Mouse (Mus musculus): ENCODE results near the gene Cryba4. TPM values are rescaled to one million over a fixed set of nuclear protein-coding genes. Genes with fewer than 3 reads are reported as not detected.

Cryba4 gene
- polyA plus RNA-seq, 1 experiment from 2014 or later = 1.9 TPM

GRCm38 (mm10) chr5:112244275-112244562 lies 8.1 kb downstream of the Cryba4 start:
- no peaks in the 10 kb centered on the region for H3K36me3 ChIP-seq
- ATAC-seq (ENCODE audit: extremely low read depth, insufficient number of reproducible peaks, low FRiP score, low TSS enrichment) = no peak
- no peak overlapping the region for H3K27ac ChIP-seq (replicated peaks)
- H3K9ac ChIP-seq = no peak overlapping the region
- no peak overlapping the region for H3K4me3 ChIP-seq
- peaks cover 19% of the 10 kb centered on the region for H3K4me1 ChIP-seq
- 15% methylated on average over 1 of the region's 1 CpGs for WGBS
- H3K27me3 ChIP-seq (replicated peaks) = peaks cover 41% of the 10 kb centered on the region
- H3K4me2 ChIP-seq = no peak overlapping the region
- no peaks in the 10 kb centered on the region for H3K9me3 ChIP-seq

GRCm38 (mm10) chr5:112243539-112244274 lies 8.6 kb downstream of the Cryba4 start:
- Histone ChIP-seq H3K4me3 (no peak overlapping the region), H3K4me2 (no peak overlapping the region; the same call in 1 of the 2 replicates), H3K27me3 (replicated peaks) (peaks cover 42% of the 10 kb centered on the region), H3K4me1 (peaks cover 19% of the 10 kb centered on the region), H3K27ac (replicated peaks) (no peak overlapping the region), H3K9me3 (no peaks in the 10 kb centered on the region), H3K36me3 (no peaks in the 10 kb centered on the region), H3K9ac (0 out of 2 replicates have a peak overlapping the region, but pooled peaks have one; percentile 5)
- 37% methylated on average over 10 of the region's 10 CpGs for WGBS
- ATAC-seq (ENCODE audit: extremely low read depth, insufficient number of reproducible peaks, low FRiP score, low TSS enrichment) = no peak

- WGBS = 63% methylated on average over 5 of the region's 5 CpGs
- Histone ChIP-seq H3K4me3 (no peak overlapping the region), H3K27me3 (replicated peaks) (peaks cover 42% of the 10 kb centered on the region), H3K9me3 (no peaks in the 10 kb centered on the region), H3K4me2 (no peak overlapping the region), H3K4me1 (peaks cover 19% of the 10 kb centered on the region), H3K27ac (replicated peaks) (no peak overlapping the region), H3K9ac (no peak overlapping the region), H3K36me3 (no peaks in the 10 kb centered on the region)
- ATAC-seq (ENCODE audit: extremely low read depth, insufficient number of reproducible peaks, low FRiP score, low TSS enrichment) = no peak
Observed at GRCm38 (mm10) chr5:112243041-112243440, 9.3 kb downstream of the Cryba4 start.

- no peak overlapping the region for H3K9ac ChIP-seq
- WGBS = 52% methylated on average over 5 of the region's 5 CpGs
- no peak overlapping the region for H3K4me3 ChIP-seq
- peaks cover 19% of the 10 kb centered on the region for H3K4me1 ChIP-seq
- peaks cover 42% of the 10 kb centered on the region for H3K27me3 ChIP-seq (replicated peaks)
- H3K27ac ChIP-seq (replicated peaks) = no peak overlapping the region
- H3K4me2 ChIP-seq = no peak overlapping the region
- ATAC-seq (ENCODE audit: extremely low read depth, insufficient number of reproducible peaks, low FRiP score, low TSS enrichment) = no peak
- no peaks in the 10 kb centered on the region for H3K36me3 ChIP-seq
- H3K9me3 ChIP-seq = no peaks in the 10 kb centered on the region
Observed at GRCm38 (mm10) chr5:112242361-112242778, 9.9 kb downstream of the Cryba4 start.

GRCm38 (mm10) chr5:112241849-112242248 lies 10.5 kb downstream of the Cryba4 start:
- Histone ChIP-seq H3K9ac (no peak overlapping the region), H3K27me3 (replicated peaks) (peaks cover 42% of the 10 kb centered on the region), H3K27ac (replicated peaks) (no peak overlapping the region), H3K4me2 (no peak overlapping the region), H3K36me3 (no peaks in the 10 kb centered on the region), H3K4me3 (no peak overlapping the region), H3K9me3 (no peaks in the 10 kb centered on the region), H3K4me1 (peaks cover 19% of the 10 kb centered on the region)
- ATAC-seq (ENCODE audit: extremely low read depth, insufficient number of reproducible peaks, low FRiP score, low TSS enrichment) = no peak
- 76% methylated on average over 2 of the region's 2 CpGs for WGBS

GRCm38 (mm10) chr5:112240761-112241160 lies 11.6 kb downstream of the Cryba4 start:
- H3K36me3 ChIP-seq = no peaks in the 10 kb centered on the region
- H3K27me3 ChIP-seq (replicated peaks) = peaks cover 47% of the 10 kb centered on the region
- no peak overlapping the region for H3K9ac ChIP-seq
- H3K4me1 ChIP-seq = peaks cover 19% of the 10 kb centered on the region
- no peak overlapping the region for H3K27ac ChIP-seq (replicated peaks)
- no peak for ATAC-seq (ENCODE audit: extremely low read depth, insufficient number of reproducible peaks, low FRiP score, low TSS enrichment)
- WGBS = 1% methylated on average over 10 of the region's 10 CpGs
- peak overlapping the region; percentile 48 for H3K4me2 ChIP-seq
- no peaks in the 10 kb centered on the region for H3K9me3 ChIP-seq
- H3K4me3 ChIP-seq = no peak overlapping the region

- no peak overlapping the region for H3K4me3 ChIP-seq
- H3K4me2 ChIP-seq = no peak overlapping the region
- no peaks in the 10 kb centered on the region for H3K9me3 ChIP-seq
- peaks cover 3% of the 10 kb centered on the region for H3K4me1 ChIP-seq
- peaks cover 55% of the 10 kb centered on the region for H3K27me3 ChIP-seq (replicated peaks)
- 57% methylated on average over 3 of the region's 3 CpGs for WGBS
- no peak for ATAC-seq (ENCODE audit: extremely low read depth, insufficient number of reproducible peaks, low FRiP score, low TSS enrichment)
- no peak overlapping the region for H3K9ac ChIP-seq
- no peaks in the 10 kb centered on the region for H3K36me3 ChIP-seq
- no peak overlapping the region for H3K27ac ChIP-seq (replicated peaks)
Observed at GRCm38 (mm10) chr5:112238781-112239482, 13.4 kb downstream of the Cryba4 start.

- H3K9me3 ChIP-seq = no peaks in the 10 kb centered on the region
- H3K4me3 ChIP-seq = no peak overlapping the region
- no peak overlapping the region for H3K9ac ChIP-seq
- no peak overlapping the region for H3K4me2 ChIP-seq
- no peak for ATAC-seq (ENCODE audit: extremely low read depth, insufficient number of reproducible peaks, low FRiP score, low TSS enrichment)
- no peaks in the 10 kb centered on the region for H3K36me3 ChIP-seq
- 48% methylated on average over 9 of the region's 9 CpGs for WGBS
- no peak overlapping the region for H3K27ac ChIP-seq (replicated peaks)
- H3K27me3 ChIP-seq (replicated peaks) = peaks cover 56% of the 10 kb centered on the region
- no peaks in the 10 kb centered on the region for H3K4me1 ChIP-seq
Observed at GRCm38 (mm10) chr5:112237866-112238570, 14.3 kb downstream of the Cryba4 start.

GRCm38 (mm10) chr5:112237439-112237838 lies 14.9 kb downstream of the Cryba4 start:
- ATAC-seq (ENCODE audit: extremely low read depth, insufficient number of reproducible peaks, low FRiP score, low TSS enrichment) = no peak
- Histone ChIP-seq H3K4me3 (no peak overlapping the region), H3K4me1 (no peaks in the 10 kb centered on the region), H3K27ac (replicated peaks) (no peak overlapping the region), H3K36me3 (no peaks in the 10 kb centered on the region), H3K4me2 (no peak overlapping the region), H3K9me3 (no peaks in the 10 kb centered on the region), H3K27me3 (replicated peaks) (peaks cover 62% of the 10 kb centered on the region), H3K9ac (no peak overlapping the region)
- WGBS = 3% methylated on average over 16 of the region's 16 CpGs

- WGBS = 52% methylated on average over 2 of the region's 2 CpGs
- no peak overlapping the region for H3K27ac ChIP-seq (replicated peaks)
- H3K9ac ChIP-seq = no peak overlapping the region
- H3K4me2 ChIP-seq = no peak overlapping the region
- ATAC-seq (ENCODE audit: extremely low read depth, insufficient number of reproducible peaks, low FRiP score, low TSS enrichment) = no peak
- H3K36me3 ChIP-seq = no peaks in the 10 kb centered on the region
- H3K4me1 ChIP-seq = no peaks in the 10 kb centered on the region
- no peak overlapping the region for H3K4me3 ChIP-seq
- H3K9me3 ChIP-seq = no peaks in the 10 kb centered on the region
- H3K27me3 ChIP-seq (replicated peaks) = peaks cover 70% of the 10 kb centered on the region
Observed at GRCm38 (mm10) chr5:112236631-112237030, 15.7 kb downstream of the Cryba4 start.

- peaks cover 78% of the 10 kb centered on the region for H3K27me3 ChIP-seq (replicated peaks)
- no peaks in the 10 kb centered on the region for H3K36me3 ChIP-seq
- 62% methylated on average over 5 of the region's 5 CpGs for WGBS
- H3K9ac ChIP-seq = no peak overlapping the region
- ATAC-seq (ENCODE audit: extremely low read depth, insufficient number of reproducible peaks, low FRiP score, low TSS enrichment) = no peak
- no peak overlapping the region for H3K4me2 ChIP-seq
- H3K4me1 ChIP-seq = no peaks in the 10 kb centered on the region
- H3K9me3 ChIP-seq = no peaks in the 10 kb centered on the region
- no peak overlapping the region for H3K27ac ChIP-seq (replicated peaks)
- H3K4me3 ChIP-seq = no peak overlapping the region
Observed at GRCm38 (mm10) chr5:112235806-112236205, 16.5 kb downstream of the Cryba4 start.

All from heart, embryonic 13.5 days (tissue).